27 mouse cellular contexts compared by ENCODE assay signal in genomic region chr14:73620880-73621279, GRCm38 (mm10). TPM values are rescaled to one million over a fixed set of nuclear protein-coding genes. Genes with fewer than 3 reads are reported as not detected.
DNase-seq lines count a peak whose midpoint lies in the region; ATAC-seq lines count a peak whose summit lies in the region.
"Had no signal": no experiment of that assay in that cellular context is flagged by ENCODE, and none has a peak within 500 bp of the region (broad histone marks: within the 10 kb centered on the region; RNA-seq: fewer than 3 reads in every experiment).

No protein-coding gene starts in this region.

- H3K27me3 ChIP-seq in liver, embryonic 11.5 days (replicated peaks; ENCODE audit: control insufficient read depth, insufficient read depth, low read length), result no peaks in the 10 kb centered on the region
- H3K27me3 ChIP-seq in liver, embryonic 12.5 days (replicated peaks), result no peaks in the 10 kb centered on the region
- H3K27me3 ChIP-seq: embryonic facial prominence, embryonic 13.5 days; limb, embryonic 13.5 days; liver, embryonic 15.5 days had no signal

- ATAC-seq in frontal cortex, adult (ENCODE audit: low TSS enrichment), result peak; percentile 85; the same call in 1 of the 2 replicates
- ATAC-seq in liver, embryonic 11.5 days (replicated peaks; ENCODE audit: low FRiP score), result no peak
- no peak for ATAC-seq in liver, embryonic 12.5 days
- ATAC-seq: forebrain, embryonic 14.5 days had no signal

- H3K4me1 ChIP-seq in liver, embryonic 11.5 days (replicated peaks; ENCODE audit: control insufficient read depth, insufficient read depth, low read length), result no peaks in the 10 kb centered on the region
- no peaks in the 10 kb centered on the region for H3K4me1 ChIP-seq in liver, embryonic 12.5 days
- H3K4me1 ChIP-seq: embryonic facial prominence, embryonic 13.5 days; limb, embryonic 13.5 days; liver, embryonic 15.5 days had no signal

- no peak overlapping the region for H3K4me3 ChIP-seq in liver, embryonic 11.5 days (ENCODE audit: low read depth, low read length)
- H3K4me3 ChIP-seq in liver, embryonic 12.5 days, result no peak overlapping the region
- H3K4me3 ChIP-seq: embryonic facial prominence, embryonic 13.5 days; gastrocnemius, adult 2 months; limb, embryonic 13.5 days; liver, embryonic 15.5 days; megakaryocyte, embryonic 14.5 days; myocyte had no signal

- H3K4me2 ChIP-seq in liver, embryonic 11.5 days, result no peak overlapping the region
- no peak overlapping the region for H3K4me2 ChIP-seq in liver, embryonic 12.5 days
- H3K4me2 ChIP-seq: embryonic facial prominence, embryonic 13.5 days; hindbrain, embryonic 14.5 days; limb, embryonic 13.5 days; liver, embryonic 15.5 days had no signal

- no peaks in the 10 kb centered on the region for H3K9me3 ChIP-seq in liver, embryonic 11.5 days (ENCODE audit: control insufficient read depth, low read length)
- H3K9me3 ChIP-seq in liver, embryonic 12.5 days (replicated peaks), result 0 out of 2 replicates have a peak, but pooled peaks cover 2% of the 10 kb centered on the region
- H3K9me3 ChIP-seq: liver, embryonic 15.5 days had no signal

- 66% methylated on average over 3 of the region's 3 CpGs for WGBS in liver, embryonic 11.5 days
- 57% methylated on average over 3 of the region's 3 CpGs for WGBS in liver, embryonic 12.5 days (ENCODE audit: insufficient replicate concordance)

- H3K9ac ChIP-seq in liver, embryonic 11.5 days (ENCODE audit: low read depth, low read length), result no peak overlapping the region
- H3K9ac ChIP-seq in liver, embryonic 12.5 days, result no peak overlapping the region
- H3K9ac ChIP-seq: embryonic facial prominence, embryonic 13.5 days; hindbrain, embryonic 14.5 days; limb, embryonic 13.5 days; liver, embryonic 15.5 days had no signal

- no peak for DNase-seq in frontal cortex, postnatal 14 days (ENCODE audit: low spot score in 2 of 2)
- DNase-seq in liver, embryonic 11.5 days (ENCODE audit: low spot score), result peak; percentile 25
- DNase-seq in right cerebral cortex, postnatal 10 days (ENCODE audit: low spot score in 2 of 2), result peak; percentile 29 to 46
- DNase-seq in right cerebral cortex, postnatal 25 days, result no peak
- DNase-seq in gastrocnemius, postnatal 25 days, result no peak
- no peak for DNase-seq in heart, adult 18-20 months
- DNase-seq: adrenal gland, adult 2 months; cerebellum, adult 9-11 months; gastrocnemius, adult 2 months; heart, postnatal 36 days; kidney, adult 9 months; kidney, postnatal 25 days; midbrain, embryonic 14.5 days had no signal

- H3K27ac ChIP-seq in liver, embryonic 11.5 days (ENCODE audit: low read depth, low read length), result no peak overlapping the region
- H3K27ac ChIP-seq in liver, embryonic 12.5 days, result no peak overlapping the region
- H3K27ac ChIP-seq: embryonic facial prominence, embryonic 13.5 days; gastrocnemius, adult 2 months; hindbrain, embryonic 14.5 days; limb, embryonic 13.5 days; liver, embryonic 15.5 days had no signal

- H3K36me3 ChIP-seq in liver, embryonic 11.5 days (ENCODE audit: control insufficient read depth, insufficient read depth, low read length), result no peaks in the 10 kb centered on the region
- H3K36me3 ChIP-seq in liver, embryonic 12.5 days, result no peaks in the 10 kb centered on the region
- H3K36me3 ChIP-seq: embryonic facial prominence, embryonic 13.5 days; limb, embryonic 13.5 days; liver, embryonic 15.5 days had no signal

RNA-seq across cellular contexts. Expression of gene Gm21750, which starts 40.1 kb away (rescaled TPM):
- polyA plus RNA-seq in liver, embryonic 11.5 days (2014; fragmentation: Nextera tagmentation; extraction: Ambion mirVana), result not detected in 2 replicates
- not detected in 2 replicates for polyA plus RNA-seq in liver, embryonic 12.5 days (2016; fragmentation: Nextera tagmentation; extraction: Ambion mirVana)
- not detected for total RNA-seq in gastrocnemius, postnatal 25 days (2021)
- total RNA-seq in heart, adult 18-20 months (2021), result not detected
- total RNA-seq: adrenal gland, adult 2 months; gastrocnemius, adult 2 months; granulocyte monocyte progenitor cell, adult 5-6 weeks; heart, postnatal 36 days had no signal
- polyA plus RNA-seq: adrenal gland, adult 2 months; embryonic facial prominence, embryonic 13.5 days; forebrain, embryonic 14.5 days; heart, embryonic 14.5 days; hindbrain, embryonic 14.5 days; intestine, embryonic 14.5 days; limb, embryonic 13.5 days; liver, embryonic 15.5 days; midbrain, embryonic 14.5 days; myocyte; neural tube, embryonic 14.5 days; small intestine, adult 2 months had no signal

Comparison
In these comparisons a context has a peak if more than half of its experiments do, and no peak if none do; other contexts are left out.
1. DNase-seq: peak in liver, embryonic 11.5 days (single experiment) and right cerebral cortex, postnatal 10 days (2 of 2); none in frontal cortex, postnatal 14 days (0 of 2), right cerebral cortex, postnatal 25 days (single experiment), gastrocnemius, postnatal 25 days (single experiment) and heart, adult 18-20 months (0 of 2).